Mouse (Mus musculus): ENCODE results near the gene Fkbp7.
A peak's percentile ranks its signal among the peaks of the same experiment; 100 is the strongest.

Gene Fkbp7

DNA sequence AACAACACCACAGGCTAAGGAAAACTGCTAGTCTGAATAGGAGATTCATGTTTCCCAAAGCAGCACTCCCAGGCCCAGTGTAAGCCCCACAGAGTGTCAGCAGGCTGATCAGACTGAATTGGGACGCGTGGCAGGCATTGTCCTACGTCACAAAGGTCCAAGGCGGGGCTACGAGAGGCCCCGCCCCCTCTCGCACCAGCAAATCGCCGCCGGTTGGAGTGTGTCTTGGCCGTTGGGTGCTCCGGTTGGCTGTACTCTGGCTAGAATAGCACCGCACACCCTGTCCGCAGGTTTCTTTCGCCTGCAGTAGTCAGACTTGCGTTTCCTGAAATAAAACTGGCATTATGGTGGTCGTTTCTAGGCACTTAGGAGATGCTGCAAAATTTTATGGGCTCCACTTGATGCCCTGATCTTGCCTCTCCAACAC lies at the start of gene Fkbp7:
Fkbp7 (minus strand) TSS at position 151 of the 427 bp plus-strand sequence.
- peak; percentile 80 to 84 for DNase-seq (ENCODE audit: low spot score in 2 of 2)

DNA sequence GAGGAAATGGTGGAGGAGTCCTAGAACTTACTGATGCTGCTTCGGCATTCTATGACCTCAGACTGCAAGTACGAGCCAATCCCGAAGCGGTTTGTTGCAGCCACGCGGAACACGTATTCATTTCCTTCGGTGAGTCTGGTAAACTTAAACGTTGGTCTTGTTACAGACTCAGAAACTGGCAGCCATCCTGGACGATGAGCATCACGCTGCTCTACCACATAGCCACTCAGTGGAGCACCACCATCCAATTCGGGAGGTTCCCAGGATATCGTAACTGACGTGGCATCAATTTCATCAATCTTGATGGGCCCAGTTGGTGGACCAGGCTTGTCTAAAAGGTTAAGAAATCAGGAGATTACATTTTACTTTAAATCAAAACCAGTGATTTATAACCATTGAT lies 46.7 kb upstream of the Fkbp7 start:
- DNase-seq (ENCODE audit: low spot score in 2 of 2): no peak

DNA sequence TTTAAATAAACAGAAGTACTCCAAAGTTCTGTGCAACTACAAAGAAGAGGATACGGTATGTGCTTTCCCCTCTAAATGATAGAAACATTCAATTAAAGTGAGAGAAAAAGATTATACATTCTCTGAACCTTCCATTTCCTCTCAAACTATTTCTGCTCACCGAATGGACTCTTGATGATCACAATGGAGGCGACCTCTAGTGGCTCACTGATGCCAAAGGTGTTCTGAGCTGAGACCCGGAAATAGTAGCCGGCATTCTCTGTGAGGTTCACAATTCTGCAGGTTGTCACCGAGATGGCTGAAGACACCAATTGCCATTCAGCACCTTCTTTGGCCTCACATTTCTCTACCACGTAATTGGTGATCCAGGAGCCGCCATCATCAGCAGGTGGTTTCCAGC lies 42.1 kb upstream of the Fkbp7 start:
- no peak for DNase-seq (ENCODE audit: low spot score in 2 of 2)

DNA sequence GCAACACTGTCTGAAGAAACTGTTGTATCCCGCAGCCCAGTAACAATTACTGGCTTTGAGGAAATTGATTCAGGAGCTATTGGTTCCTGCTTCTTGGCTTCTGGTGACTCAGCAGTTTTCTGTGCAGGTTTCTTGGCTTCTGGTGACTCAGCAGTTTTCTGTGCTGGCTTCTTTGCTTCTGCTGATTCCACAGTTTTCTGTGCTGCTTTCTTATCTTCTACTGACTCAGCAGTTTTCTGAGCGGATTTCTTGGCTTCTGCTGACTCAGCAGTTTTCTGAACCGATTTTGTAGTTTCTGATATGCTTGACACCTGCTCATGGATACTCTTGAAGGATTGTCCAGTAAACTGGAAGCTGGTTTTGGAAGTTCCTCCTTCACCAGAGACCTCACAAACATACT lies 35.6 kb upstream of the Fkbp7 start:
- no peak for DNase-seq (ENCODE audit: low spot score in 2 of 2)

DNA sequence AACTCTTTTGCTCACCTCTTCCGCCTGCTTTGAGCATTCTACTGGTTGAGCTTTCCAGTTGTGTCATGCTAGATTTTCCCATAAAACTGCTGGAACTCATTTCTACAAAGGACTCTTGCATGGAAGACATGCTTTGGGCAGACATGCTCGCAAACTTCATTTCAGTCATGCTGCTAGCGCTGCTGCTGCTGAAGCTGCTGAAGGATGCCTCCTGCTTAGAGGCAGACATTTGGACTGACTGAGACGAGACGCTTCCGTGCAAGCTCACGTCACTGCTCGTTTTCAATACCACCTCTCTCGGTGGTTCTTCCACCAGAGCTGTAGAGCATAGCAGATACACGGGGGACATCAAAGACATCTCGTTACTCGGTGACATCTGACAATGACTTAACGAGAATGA lies 32.7 kb upstream of the Fkbp7 start:
- DNase-seq (ENCODE audit: low spot score in 2 of 2): no peak

DNA sequence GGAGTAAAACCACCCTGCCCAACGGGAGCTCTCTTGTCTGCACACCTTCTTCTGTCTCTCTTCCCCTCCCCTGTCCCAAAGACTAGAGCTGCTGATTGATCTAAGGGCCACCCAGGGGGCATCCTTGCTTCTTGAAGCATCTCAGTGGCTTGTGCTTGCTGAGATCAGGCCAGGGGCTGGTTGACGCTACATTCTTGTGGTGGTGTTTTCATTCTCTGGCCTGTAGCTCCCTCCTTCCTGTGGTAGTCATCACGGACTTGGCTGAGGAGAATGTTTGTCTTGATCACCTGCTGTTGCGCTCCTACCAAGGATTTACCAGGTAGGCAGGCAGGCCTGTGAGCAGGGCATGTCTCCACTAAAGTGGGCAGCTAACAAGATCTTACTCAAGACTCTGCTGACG lies 29.8 kb upstream of the Fkbp7 start:
- no peak for DNase-seq (ENCODE audit: low spot score in 2 of 2)

DNA sequence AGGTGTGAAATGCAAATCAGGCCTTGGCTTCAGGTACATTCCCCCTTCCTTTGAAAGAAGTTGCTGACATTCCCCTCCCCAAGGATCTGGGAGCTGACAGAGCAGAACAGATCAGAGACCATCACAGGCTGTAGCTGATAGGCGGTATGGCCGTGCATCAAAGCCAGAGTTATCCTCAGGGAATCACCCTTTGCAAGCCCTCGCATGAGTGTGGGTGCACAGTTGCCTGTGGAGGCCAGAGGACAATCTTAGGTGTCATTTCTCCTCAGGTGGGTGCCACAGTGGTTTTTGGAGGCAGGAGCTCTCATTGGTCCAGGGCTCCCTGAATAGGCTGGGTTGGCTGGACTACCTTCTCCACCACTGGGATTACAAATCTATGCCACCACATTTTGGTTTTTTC lies 29.3 kb upstream of the Fkbp7 start:
- DNase-seq (ENCODE audit: low spot score in 2 of 2): no peak

DNA sequence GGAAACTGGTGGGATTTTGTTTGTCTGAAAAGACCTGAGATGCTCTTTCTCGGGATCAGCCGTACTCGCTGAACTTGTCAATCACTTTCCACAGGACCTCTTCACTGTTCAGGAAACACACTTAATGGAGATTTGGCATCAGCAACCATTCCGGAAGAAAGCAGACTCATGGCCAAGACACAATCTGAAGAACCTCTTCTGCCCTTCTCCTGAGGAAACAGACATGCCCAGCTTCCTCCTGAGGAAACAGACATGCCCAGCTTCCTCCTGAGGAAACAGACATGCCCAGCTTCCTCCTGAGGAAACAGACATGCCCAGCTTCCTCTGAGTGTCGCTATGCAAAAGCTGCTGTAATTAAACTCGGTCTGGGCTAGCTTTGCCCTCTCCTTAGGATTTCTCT lies 22.4 kb upstream of the Fkbp7 start:
- DNase-seq (ENCODE audit: low spot score in 2 of 2): no peak

DNA sequence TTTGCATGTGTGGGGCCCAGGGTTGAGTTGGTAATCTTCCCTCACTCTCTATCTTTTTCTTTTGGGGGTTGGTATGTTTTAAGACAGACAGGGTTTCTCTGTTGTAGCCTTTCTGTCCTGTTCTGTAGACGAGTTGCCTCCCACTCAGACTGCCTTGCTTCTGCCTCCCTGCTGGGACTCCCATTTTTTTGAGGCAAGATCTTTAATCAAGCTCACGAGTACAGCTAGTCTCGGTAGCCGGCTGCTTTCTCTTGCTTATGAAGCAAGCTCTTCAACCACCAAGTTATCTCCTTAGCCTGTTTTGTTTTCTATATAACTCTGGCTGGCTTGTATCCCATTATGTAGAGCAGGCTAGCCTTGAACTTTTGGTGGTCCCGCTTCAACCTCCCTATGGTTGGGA lies 20.8 kb upstream of the Fkbp7 start:
- DNase-seq (ENCODE audit: low spot score in 2 of 2): no peak

DNA sequence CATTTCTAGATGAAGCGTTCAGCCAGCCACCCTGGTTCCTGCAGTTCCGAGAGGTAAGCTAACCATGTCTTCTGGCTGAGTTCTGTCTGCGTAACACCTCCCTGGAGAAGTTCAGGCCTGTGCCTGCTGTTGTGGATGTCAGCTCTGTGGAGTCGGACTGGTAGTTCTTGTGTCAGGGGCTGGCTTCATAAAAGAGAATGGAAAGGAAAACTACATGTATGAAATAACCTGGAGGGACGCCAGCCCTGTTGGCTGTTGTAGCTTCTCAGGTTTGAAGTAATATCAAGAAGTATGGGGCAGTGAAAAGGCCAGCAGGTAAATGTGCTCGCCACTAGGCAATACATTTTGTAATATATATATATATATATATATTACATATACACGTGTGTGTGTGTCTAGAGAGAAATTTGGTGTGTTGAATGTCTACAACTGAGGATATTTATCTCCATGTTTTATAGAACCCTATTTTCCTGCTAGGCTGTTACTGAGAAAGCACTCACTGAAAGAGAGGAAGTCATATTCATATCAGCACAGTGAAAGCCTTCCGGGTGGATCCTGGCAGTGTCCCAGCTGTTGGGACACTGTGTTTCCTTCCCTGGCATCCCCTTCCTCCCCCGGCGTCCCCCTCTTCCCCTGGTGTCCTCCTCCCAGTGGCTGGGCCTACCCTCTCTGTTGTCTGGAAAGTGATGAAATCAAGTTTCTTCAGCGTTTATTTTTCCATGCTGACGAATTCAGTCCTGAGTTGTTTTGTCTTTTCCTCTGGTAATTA lies 17.7 kb upstream of the Fkbp7 start:
- DNase-seq (ENCODE audit: low spot score in 2 of 2): no peak

DNA sequence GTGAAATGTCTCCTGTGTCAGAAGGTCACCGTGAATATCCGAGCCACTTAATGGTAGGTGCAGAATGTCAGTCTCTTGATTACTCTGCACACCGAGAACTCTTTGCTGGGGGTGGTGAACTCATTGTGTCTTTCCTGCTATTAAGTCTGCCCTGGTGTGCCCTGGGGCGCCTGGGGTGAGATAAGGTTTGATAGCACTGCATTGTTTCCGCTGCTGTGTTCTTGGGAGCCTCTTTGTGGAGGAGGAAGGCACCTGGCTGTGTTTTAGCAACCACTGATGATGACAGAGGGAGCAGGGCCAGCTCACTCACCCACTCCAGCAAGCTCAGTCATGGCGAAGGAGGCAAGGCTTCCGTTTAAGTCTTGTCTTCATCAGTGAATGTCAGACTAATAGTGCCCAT lies 15.2 kb upstream of the Fkbp7 start:
- DNase-seq (ENCODE audit: low spot score in 2 of 2): no peak

DNA sequence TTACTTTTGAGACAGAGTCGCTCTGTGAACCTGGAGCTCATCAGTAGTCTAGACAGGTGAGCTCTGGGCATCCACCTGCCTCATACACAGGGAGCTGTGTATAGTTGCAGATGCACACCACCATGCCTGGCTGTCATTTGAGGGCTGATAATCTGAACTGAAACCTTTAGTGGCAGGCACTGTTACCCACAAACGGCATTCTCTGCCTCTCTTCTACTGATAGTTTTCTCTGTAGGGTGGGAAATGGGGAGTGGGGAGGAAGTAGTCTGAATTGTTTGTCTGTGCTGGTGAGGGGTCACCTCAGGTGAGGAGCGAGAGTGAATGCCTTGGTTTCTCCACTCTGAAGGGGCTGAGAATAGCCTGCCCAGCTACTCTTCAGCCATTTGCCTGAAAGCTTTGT lies 14.7 kb upstream of the Fkbp7 start:
- DNase-seq (ENCODE audit: low spot score in 2 of 2): no peak

DNA sequence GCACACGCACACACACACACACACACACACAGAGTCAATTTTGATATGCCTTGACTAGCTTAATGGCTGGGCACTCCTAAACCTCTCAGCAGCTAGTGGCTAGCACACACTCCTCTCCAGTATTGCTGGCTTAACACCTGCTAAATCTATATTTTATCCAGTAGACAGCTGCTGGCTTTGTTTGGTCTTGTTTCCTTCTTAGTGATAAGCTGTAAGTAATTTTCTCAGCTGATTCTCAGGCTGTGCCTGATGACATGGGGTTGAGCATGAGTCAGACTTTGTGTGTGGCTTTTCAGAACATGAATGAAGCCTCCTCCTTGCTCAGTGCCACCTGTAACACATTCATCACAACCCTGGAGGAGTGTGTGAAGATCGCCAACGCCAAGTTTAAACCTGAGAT lies 14.1 kb upstream of the Fkbp7 start:
- DNase-seq (ENCODE audit: low spot score in 2 of 2): no peak

DNA sequence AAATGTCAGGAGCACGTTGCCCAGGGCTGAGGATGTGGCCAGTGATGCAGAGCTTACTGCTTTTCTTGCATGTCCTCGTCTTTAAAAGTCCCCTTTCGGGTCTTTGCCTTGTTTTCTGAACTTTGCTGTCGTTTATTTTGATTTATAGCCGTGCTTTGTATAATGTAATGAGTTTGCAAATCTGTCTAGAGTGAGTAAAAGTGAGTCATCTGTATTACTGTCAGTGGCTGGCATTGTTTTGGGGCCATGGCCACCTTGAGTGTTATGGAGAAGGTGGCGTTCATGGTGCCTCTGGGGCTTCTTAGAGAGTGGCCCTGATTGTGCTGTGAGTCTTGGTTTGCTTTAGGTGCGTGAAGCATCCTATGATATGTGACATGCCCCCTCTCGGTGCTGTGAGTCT lies 9.4 kb upstream of the Fkbp7 start:
- no peak for DNase-seq (ENCODE audit: low spot score in 2 of 2)

DNA sequence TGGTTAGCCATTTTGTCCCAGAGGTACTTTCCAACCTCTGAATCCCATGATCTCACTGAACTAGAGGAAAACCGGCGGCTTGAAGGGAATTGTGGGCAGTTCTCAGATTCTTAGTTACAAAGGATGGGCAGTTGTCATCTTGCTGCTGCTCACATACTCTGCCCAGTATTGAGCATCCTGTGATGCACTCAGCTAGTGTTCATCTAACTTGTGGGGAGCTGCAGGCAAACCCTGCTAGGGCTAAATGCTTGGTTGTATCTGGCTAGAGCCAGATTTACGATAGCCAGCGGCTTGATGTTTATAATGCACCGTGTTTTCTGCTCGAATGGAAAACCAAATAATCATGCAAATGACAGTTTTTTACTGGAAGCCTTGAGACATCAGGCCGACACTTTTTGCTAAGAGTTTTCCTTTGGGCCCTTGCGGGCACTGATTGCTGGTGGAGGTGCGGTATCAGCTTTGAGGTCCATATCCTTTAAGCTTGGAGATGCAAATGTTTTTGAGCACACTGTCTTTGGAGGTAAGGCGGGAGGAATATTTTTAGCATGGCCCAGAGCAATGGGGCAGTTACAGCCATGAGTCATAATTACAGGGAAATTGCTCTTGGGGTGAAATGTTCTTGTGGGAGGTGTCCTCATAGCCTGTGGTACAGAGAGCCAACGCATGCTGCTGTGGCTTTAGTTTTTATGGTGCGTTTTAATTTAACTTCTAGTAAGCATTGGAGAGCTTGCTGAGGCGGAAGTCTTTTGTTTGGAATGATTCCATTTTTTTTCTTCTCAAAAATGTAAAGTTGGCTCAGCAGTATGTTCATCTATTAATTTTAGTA lies 3.7 kb upstream of the Fkbp7 start:
- DNase-seq (ENCODE audit: low spot score in 2 of 2): no peak

DNA sequence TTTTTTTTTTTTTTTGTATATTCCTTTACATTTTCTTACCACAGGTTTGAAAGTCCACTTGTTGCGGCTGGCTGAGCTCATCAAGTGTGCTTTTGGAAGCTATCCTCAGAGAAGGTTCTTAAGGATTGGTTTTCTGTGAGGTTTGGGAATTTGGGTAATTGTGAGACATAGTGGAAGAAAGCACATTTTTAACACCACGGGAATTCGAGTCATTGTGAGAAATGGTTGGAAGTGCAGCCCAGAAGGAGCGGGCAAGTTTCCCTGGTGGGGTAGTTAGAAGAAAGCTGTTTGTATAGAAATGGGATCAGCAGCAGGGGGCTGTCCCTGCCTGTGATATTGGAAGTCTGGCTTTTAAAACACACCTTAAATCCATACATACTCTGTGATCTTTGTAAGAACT lies 3.0 kb upstream of the Fkbp7 start:
- no peak for DNase-seq (ENCODE audit: low spot score in 2 of 2)

DNA sequence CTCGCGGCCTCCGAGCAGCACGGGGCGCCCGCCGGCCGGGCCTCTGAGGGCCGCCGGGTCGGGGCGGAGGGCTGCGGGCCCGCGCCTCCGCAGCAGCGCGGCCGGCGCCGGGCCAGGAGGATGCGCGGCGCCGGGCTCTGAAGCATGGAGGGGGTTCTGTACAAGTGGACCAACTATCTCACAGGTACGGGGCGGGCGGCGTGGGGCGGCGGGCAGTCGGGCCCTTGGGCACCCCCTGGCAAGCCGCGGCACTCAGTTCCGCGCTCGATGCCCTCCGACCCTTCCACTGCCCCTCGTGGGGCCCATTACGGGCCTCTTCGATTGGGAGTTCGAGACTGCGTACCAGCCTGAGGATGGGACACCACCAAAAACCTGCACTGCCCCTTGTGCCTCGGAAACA lies 2.5 kb upstream of the Fkbp7 start:
- DNase-seq (ENCODE audit: low spot score in 2 of 2): no peak

DNA sequence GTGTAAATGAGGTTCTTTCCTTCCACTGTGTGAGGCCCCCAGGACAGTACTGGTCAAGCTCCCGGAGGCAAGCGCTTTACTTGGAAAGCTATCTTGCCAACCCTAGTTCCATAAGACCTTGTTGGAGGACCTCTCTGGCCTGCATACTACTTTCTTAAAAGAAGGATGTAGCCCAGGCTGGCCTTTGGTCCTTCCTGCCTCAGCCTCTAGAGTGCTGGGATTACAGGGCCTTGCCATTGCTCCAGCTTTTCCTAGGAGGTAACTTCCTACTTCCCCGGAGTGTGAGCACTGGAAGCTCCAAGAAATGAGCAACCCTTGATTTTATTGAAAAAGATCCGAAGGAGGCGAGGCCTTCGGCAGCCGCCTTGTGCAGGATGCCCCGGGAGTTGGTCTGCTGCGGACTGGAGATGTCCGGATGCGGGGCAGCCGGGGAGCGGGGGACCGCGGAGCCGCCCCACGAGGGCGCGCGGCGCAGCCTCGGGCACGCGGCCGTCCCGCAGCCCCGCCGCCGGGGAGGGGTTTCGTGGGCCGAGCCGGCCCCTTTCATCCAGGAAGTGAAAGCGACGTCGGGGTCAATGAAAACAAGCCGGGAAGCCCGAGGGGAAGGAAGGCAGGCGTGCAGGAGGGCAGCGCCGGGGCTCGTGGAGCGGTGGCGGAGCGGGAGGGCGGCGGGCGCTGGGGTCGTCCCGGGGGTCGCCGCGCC lies 2.0 kb upstream of the Fkbp7 start, which contains the start of gene Plekha3:
Plekha3 (plus strand) TSS at position 557 of the 703 bp plus-strand sequence.
- peak; percentile 79 to 81 for DNase-seq (ENCODE audit: low spot score in 2 of 2)

DNA sequence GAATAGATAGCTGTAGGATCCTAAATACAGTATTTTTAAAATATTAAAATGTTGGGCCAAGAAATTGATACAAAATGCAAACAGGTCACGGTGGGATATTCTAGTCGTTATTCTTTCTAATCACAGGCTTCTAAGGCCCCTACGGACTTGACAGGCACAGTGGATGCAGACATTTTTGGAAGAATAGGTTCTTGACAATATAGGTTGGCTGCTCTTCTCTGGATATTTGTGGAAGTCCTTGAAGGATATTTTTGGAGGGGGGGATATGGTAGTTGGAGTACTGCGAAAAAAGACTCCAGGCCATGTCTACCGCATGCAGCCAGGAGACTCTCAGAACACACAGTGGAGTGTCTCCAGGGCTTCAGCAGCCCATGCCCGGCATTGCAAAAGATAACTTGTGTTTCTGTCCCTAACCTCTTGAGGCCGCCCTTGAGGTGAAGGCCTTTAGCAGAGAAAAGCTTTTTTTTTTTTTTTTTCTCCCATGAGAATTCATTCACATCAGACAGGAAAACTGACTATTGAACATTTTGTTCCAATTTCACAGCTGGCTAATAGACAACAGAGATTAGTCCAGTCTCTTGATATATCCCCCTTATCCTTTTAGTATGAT lies 661 bp upstream of the Fkbp7 start:
- DNase-seq (ENCODE audit: low spot score in 2 of 2): peak in 1 of 2 experiments; percentile 22

DNA sequence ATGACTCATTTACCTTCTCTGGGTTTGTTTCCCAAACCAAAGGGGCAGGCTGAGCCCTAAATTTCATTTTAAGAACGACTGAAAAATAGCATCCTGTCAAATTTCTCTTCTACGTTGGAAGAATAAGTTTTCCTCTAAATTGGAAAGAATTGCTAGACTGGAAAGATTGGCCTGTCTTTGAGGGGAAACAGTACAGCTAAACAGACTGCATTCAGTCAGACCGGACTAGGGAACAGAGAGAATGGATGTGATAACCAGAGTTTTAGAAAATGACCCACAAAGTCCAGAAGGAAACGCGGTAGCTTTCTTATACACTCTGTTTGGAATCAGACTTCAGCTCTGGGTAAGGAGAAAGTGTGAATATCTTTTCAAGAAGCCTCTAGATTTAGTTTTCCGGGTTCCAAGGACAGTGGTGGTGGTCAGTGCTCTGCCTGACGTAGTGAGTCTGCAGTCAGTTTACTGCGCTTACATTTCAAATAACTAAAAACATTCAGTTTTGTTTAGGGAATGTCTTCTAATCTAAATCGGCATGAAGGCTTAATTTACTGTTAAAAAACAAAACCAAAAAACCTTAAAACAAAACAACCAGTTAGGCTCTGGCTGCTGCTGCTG lies 676 bp downstream of the Fkbp7 start:
- DNase-seq (ENCODE audit: low spot score in 2 of 2): no peak

DNA sequence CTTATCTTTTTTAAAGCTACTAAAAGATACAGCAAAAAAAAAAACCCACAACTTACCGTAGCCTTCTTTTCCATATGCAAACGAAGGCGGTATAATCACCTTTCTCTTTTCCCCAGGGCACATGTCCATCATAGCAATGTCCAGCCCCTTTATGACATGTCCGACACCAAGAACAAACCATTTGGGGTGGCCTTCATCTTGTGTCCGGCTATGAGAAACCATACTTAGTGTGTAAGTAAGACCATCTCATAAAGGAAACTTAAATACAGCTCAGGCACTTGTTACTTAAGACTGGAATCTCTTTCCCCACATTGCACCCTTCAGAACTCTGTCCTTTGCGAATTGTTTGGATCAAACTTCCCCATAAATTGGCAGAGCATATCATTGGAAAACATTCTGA lies 1.3 kb downstream of the Fkbp7 start:
- no peak for DNase-seq (ENCODE audit: low spot score in 2 of 2)

DNA sequence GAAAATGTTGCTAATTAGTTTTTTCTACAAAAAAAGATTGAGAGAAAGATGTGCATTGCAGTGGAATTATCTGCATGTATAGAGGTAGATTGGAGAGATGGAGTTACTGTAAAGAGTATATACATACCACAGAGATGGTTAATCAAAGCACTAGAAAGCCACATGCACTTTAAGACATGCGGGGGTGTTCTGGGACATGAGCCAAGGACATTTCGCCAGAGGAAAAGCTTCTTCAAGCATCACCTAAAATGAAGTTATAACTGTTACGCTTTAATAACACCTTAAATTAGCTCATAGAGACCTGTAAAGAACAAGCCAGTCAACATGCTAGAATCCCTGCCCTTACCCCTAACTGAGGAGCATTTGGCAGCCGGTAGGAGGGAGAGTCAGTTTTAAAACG lies 5.7 kb downstream of the Fkbp7 start:
- DNase-seq (ENCODE audit: low spot score in 2 of 2): no peak
